Mouse (Mus musculus) R1 (cell line): Measurements from ENCODE around the gene Tfrc.
"Not testable (repeated sequence)": the region's sequence is repeated elsewhere in the genome, so short reads cannot be mapped to it uniquely, and the experiment has no call there.

ENCODE experiments used
- DNase-seq: peaks from one replicate; pipeline ENCODE4 v3.0.0-alpha.2; 2018; ENCODE audit warnings: low read depth, low spot score

Gene Tfrc

DNA sequence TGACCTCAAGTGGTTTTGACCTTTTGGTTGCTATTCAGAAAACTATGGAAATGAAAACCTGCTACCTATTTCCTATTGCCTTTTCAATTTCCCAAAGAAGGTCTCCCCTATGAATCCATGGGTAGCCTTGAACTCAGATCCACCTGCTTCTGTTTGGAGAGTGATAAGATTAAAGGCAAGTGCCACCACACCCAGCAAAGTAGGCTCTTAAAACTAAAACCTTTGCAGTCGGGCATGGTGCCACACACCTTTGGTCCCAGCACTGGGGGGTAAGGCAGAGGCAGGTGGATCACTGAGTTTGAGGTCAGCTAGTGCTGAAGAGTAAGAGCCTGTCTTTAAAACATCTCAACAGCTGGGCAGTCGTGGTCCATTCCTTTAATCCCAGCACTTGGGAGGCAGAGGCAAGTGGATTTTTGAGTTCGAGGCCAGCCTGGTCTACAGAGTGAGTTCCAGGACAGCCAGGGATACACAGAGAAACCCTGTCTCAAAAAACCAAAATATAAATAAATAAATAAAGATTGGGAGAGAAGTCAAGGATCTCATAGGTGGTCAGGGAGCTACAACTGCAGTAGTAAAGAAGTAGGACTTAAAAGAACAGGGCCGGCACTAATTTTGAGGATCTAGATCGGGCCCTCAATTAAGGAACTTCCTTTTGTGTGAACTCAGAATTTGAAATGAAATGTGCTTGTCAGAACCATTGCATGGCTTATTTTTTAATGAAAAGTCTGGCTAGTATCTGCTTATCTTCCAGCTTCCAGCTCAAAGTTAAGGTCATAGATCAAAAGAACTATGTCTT is 1.9 kb downstream of the Tfrc start:
- DNase-seq = no peak

DNA sequence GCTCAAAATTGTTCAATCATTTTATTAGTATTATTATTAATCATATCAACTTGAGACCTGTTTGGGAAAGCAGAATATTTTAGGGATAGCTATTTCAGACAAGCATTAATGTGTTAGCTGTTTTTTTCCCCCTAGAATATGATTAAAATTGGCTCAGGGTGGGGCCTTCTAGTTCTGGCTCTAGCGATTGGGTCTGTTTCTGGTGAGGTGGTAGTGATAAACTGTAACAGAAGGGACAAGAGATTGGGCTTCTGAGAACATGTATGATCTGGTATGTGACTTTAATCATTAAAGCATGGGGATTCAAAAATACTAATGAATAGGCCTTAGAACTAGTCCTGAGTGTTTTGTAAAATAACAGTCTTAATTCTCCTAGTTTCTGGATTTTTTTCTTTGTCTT is 3.3 kb downstream of the Tfrc start:
- no peak for DNase-seq

DNA sequence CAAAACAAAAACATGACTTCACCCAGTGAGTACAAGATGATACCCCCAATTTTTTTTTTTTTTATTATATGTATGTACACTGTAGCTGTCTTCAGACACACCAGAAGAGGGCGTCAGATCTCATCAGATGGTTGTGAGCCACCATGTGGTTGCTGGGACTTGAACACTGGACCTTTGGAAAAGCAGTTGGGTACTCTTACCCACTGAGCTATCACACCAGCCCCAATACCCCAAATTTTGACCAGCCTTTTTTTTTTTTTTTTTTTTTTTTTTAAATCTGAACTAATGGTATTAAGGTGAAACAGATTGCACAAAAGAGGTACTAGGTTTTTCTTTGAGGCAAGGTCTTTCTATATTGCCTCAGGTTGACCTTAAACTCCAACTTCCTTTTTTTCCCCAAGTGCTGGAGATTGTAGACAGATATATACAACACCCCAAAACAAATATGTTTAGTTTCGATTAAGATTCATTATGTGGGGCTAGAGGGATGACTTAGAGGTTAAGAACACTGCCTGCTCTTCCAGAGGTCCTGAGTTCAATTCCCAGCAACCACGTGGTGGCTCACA is 4.6 kb downstream of the Tfrc start:
- DNase-seq = no peak

DNA sequence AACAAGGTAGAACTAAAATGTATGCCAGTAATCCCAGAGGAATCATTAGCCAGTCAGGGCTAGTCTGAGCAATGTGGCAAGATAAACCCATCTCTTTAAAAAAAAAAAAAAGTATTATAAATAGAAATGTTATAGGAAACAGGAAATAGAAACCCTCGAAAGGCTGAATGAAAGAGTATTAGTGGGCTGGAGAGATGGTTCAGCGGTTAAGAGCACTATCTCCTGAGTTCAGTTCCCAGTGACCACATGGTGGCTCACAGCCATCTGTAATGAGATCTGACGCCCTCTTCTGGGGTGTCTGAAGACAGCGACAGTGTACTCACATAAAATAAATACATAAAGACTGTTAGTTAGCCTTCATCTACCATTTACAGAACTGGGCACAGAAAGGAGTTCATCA is 5.3 kb downstream of the Tfrc start:
- DNase-seq = peak; percentile 28

DNA sequence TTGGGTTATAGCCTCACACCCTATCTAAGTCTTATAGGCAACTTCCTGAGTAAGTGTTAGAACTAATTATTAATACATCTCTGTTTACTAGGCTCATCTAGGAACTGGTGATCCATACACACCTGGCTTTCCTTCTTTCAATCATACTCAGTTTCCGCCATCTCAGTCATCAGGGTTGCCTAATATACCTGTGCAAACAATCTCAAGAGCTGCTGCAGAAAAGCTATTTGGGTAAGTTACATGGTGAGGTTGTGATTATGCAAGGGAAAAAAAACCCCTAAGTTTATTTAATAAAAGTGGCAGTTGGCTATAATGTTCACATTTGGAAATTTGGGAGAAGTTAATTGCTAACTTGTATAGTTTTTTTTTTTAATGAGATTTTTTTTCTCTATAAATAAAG is 10.2 kb downstream of the Tfrc start:
- no peak for DNase-seq

DNA sequence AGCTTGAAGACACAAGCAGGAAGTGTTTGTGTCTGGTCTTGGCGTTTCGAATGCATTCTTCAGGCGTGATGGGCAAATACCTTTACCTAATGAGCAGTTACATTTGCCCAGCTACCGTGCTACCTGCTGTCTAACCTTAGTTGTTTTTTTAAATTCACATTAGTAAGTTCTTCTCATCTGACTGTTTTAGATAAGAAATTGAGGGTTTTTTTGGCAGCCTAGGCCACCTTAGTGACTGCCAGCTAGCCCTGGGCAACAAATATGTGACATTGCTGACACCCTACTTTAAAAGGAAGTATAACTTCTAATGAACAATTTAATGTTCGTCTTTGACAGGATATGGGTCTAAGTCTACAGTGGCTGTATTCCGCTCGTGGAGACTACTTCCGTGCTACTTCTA is 19.4 kb downstream of the Tfrc start:
- DNase-seq = no peak

DNA sequence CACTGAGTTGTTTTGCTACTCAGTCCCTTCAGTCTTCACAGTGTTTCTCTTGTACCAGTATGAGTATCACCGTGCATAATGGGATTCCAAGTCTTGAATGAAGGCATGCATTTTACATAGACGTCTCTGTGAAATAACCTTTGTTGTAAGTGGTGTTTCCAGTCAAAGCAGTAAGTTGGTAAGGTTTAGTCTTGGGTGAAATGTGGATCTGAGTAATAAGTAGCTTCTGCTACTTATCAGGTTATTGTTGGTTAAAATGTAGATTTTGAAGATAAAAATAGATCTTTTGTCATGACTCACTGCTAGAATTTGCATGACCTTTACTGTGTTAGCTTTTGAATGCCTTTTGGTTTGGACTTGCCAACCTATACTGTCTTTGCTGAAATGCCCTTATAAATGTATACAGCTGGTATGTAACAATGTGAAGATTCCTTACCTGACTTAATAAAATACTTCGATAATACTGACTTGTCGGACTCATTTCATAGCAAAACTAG is 23.7 kb downstream of the Tfrc start:
- DNase-seq = no peak

DNA sequence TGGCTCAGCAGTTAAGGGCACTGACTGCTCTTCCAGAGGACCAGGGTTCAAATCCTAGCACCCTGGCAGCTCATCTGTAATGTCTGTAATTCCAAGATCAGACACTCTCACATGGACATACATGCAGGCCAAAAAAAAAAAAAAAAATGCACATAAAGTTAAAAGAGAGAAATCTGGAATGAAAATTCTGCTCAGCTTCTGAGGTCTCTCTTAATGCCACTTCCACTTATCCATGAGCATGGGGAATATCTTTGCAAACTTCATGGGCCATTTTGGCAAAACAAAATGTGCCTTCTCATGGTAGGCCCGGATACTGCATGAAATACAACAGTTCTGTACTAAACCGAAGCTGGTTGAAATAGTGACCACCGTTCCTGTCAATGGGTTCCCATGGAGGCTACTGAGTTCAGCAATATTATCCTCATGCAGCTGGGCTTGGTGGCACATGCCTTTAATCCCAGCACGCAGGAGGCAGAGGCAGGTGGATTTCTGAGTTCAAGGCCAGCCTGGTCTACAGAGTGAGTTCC is 24.8 kb downstream of the Tfrc start:
- no peak for DNase-seq

DNA sequence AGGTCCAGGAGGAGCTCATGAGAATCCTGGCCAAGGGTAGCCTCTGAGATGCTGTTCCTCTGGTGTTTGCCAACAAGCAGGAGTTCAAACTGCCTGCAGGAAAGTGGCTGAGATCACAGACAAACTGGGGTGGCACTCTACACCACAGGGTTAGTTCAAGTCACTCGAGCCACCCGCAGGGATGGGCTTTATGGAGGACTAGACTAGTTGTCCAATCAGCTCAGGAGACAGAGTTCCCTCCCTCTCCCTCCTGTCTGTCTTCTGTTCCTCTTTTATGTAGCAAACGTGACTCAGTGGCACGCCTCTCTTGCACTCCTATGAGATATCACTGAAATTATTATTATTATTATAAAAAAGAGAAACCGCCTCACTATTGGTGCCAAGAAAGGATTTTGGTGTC is 25.5 kb downstream of the Tfrc start:
- DNase-seq = peak; percentile 41

DNA sequence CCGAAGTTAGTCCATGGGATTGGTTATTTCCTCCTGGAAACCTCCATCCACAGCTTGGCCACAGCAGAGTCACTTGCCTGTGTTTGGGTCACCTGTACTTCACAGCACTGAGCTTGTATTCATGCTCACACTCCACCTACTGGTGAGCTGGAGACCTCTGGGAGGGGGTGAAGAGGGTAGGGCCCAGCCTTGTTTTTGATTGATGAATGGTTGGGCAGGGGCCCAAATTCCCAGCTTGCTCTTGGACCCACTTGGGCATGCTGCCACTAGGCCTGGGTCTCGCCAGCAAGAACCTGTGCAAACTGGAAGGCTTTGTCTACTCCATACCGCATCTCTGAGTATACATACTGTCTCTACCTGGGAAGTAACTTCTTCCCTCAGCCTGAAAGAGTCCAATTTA is 26.6 kb downstream of the Tfrc start:
- DNase-seq = peak; percentile 77

DNA sequence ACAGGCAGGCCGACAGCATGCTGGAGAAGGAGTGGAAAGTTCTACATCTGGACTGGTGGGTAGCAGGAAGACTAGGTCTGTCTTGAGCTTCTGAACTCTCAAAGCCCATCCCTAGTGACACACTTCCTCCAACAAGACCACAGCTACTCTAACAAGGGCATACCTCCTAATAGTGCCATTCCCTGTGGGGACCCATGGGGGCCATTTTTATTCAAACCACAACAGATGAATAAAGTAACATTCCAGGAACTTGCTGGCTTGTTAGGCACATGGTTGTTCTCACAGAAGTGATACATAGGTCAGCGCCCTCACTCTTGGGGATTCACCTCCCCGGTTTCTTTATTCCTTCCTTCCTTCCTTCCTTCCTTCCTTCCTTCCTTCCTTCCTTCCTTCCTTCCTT is 27.6 kb downstream of the Tfrc start:
- DNase-seq = peak; percentile 52

DNA sequence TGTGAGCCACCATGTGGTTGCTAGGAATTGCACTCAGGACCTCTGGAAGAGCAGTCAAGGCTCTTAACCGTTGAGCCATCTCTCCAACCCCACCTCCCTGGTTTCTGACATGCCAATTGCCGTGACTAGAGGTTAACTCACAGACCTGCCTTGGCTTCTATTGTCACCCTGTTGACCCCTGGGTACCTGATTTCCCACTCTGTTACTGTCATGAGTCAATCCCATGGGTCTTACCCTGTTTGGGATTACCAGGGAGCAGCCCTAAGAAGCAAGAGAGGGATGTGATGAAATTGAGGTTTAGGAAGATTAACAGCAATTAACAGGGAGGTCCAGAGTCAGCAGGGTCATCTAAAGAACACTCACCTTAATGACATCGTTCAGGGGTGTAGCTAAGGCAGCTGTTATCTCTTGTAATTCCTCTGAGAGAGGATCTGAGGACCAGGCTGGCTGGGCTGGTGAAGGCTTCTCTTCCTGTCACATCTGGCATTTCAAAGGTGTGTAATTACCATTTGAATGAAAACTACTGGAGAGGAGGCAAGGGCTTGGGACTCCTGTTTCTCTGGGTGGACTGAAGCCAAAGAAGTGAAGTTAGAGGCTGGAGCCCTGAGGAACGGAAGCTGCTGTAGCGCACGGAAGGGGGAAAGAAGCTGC is 28.3 kb downstream of the Tfrc start:
- peak; percentile 95 for DNase-seq

DNA sequence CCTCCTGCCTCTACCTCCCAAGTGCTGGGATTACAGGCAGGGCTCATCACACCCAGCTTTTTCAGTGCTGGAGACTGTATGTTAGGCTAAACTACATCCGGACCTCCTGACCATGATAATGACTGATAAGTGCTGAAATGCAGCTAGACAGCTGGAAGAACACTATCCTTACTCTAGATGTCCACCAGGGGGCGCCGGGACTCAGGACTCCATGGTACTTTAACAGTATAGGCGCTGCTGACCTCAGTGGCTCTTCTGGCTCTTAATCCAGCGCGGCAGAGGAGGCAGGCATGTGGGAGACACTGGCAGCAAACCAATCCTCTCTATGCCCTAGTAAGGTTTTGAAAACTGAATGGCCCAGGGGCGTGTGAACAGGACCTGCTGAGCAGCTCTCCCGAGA is 29.8 kb downstream of the Tfrc start:
- peak; percentile 95 for DNase-seq

DNA sequence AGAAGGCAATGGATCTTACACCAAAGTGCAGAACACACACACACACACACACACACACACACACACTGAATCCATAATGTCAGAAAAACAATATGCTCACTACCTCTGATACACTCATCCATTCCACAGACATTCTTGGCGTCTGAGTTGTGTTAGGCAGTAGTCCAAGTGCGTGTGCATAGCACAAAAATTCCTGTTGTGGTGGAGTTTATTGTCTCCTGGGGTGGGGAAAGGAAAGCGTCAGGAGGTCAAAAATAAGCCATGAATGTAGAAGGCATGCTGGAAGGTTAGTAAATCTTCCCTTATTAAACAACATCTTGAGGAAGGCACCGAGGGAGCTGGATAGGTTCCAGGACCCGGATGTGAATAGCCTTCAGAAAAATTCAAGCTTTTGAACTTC is 31.4 kb downstream of the Tfrc start:
- DNase-seq = no peak

DNA sequence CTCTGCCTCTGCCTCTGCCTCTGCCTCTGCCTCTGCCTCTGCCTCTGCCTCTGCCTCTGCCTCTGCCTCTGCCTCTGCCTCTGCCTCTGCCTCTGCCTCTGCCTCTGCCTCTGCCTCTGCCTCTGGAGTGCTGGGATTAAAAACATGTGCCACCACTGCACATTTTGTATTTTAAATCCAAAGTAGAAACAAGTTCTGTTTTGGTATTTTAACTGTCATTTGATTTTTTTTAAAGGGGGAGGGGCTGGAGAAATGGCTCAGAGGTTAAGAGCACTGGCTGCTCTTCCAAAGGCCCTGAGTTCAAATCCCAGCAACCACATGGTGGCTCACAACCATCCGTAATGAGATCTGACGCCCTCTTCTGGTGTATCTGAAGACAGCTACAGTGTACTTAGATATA is 32.0 kb downstream of the Tfrc start:
- DNase-seq = not testable (repeated sequence)

DNA sequence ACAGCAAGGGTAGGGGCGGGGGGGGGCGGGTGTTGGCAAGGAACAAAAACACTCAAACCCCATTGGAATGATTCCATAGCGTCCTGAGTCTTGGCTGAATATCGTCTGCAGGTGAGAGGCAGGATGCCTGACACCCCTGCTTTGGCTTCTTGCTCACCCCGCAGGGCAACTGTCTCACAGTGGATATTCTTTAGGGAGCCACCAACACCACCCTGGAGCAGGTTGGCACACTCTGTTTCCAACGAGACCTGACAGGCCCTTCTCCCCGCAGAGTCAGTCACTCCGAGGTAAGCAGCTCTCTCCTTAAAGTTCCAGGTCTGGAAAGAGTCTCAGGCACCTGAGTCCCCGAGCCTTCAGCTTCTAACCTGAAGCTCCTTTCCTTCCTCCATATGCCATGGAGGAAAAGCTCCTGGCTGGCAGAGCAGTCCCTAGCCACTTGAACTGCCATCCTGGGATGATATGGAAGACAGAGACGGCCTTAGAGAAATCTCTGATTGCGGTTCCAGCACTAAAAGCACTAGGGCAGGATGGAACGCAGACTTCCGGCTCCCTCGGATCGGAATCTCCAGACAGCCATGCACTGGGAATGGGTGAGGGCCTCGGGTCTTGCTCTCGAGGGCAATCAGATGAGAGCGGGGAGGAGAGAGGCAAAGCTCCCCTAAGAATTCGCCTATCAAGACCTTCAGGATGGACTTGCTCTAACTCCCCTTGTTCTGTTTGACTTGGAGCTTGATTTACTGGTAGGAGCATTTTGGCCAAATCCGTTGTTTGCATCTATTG is 32.9 kb downstream of the Tfrc start:
- peak; percentile 51 for DNase-seq

DNA sequence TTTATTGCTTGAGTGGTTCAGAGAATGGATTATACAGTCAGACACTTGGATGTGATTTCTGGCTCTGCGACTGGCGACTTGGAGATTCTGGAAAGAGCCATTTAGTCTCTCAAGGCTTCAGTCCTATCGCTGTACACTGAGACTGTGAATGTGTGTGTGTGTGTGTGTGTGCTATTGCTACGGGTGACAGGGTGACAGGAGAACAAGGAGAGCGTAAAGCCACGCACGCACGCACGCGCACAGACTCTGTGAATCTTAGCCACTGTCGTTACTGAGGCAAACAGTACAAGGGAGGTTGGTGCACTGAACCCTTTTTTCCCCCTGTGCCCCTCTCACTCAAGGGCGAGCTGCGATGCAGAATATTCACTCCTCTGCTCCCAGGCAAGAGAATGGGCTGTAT is 33.6 kb downstream of the Tfrc start:
- peak; percentile 51 for DNase-seq

DNA sequence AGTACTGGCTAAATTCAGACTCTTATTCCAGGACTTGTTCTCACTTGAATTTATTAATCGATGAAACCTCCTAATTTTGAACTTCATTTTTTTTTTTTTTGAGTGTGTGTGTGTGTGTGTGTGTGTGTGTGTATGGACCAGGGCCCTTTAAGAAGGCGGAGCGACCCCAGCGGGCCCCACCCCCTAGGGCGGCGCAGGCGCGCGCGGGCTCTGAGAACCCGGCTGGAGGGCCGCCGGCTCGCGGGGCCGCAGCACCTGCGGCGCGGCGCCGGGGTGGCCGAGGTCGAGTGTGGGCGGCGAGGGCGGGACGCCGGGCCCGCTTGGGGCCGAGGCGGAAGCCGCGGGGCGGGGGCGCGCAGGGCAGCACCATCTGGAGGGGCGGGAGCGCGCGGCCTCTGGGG is 34.9 kb downstream of the Tfrc start, which contains the start of gene Tnk2:
Gene Tnk2 (plus strand): TSS at position 214 of the 401 bp plus-strand sequence.
- DNase-seq = peak; percentile 85

DNA sequence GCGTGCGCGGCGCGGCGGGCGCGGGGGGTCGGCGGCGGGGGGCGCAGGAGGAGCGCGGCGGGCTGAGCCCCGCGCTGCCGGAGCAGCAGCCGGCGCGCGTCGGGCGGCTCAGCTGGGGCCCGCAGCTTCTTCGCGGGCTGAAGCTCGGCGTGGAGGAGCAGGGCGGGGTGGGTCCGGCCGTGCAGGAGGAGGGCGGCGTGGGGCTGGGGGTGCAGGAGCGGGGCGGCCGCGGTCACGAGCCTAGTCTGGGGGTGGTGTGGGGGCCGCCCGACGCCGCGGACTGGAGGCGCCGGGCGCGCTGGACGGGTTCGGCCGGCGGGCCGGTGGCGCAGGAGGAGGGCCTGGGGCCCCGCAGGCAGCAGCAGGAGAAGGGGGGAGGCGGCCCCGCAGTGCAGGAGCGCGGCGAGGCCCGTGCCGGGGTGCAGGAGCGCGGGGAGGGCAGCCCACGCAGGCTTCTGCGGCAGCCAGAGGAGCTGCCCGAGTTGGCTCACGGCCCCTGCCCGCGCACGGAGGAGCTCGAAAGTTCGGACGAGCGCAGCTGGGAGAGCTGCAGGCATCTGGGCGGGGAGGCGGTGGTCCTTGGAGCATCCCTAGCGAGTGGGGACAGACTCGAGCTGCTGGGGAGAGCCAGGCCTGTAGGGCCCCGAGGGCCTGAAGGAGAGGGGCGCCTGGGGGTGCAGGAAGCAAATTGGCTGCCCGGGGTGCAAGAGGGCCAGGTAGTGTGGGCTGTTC is 35.5 kb downstream of the Tfrc start:
- DNase-seq = peak; percentile 65

DNA sequence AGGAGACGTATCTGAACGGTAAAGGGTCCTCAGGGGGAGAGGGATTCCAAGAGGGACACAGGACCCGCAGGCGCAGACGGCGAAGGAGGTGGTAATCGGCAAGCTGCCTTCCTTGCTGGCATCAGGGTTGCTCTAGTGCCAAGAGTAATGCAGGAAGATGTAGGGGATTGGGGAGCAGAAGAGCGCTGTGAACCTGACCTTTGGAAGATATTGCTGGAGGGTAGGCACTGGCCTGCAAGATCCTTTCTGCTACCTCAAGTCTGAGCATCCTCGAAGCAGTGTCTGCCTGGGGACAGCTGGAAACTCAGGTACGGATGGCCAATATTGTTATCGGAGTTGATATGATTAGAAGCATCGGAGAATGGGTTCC is 36.1 kb downstream of the Tfrc start:
- no peak for DNase-seq

DNA sequence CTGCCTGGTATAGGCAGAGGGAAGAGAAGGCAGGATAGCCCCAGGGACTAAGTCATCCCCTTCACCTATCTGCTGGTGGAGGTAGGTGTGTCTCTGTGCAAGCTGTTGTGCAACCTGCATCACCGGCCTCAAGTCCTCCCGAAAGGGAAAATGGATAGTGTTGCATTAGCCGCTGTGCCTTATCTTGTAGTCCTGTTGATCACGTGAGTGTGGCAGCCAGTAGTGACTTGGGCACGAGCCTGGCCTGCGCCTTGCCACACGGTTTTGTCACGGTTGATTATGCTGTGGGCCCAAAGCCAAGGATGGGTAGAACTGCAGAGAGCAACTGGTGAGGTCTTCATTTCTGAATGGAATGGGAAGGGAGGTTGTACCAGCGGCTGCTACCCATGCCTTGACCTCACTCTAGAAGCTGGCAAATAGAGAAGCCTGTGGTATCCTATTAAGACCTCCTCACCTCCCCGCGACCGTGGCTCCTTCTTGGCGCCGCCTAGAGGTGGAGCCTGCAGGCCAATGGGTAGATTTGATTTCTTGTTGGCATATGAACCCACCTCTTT is 36.7 kb downstream of the Tfrc start:
- DNase-seq = peak; percentile 62
